Mouse (Mus musculus) adrenal gland, adult 8-10 months (tissue): ENCODE measurements around the gene Chm. TPM values are rescaled to one million over a fixed set of nuclear protein-coding genes. Genes with fewer than 3 reads are reported as not detected.
"Not testable (repeated sequence)": the region's sequence is repeated elsewhere in the genome, so short reads cannot be mapped to it uniquely, and the experiment has no call there.

Experiments
- DNase-seq: peaks from one replicate; pipeline ENCODE4 v3.0.0; 2022
- microRNA-seq, 2 experiments: library from miRNA; unstranded; fragments of <30 nt; microRNA quantifications; one replicate each; pipeline ENCODE4 v1.2.0; 2022
- total RNA-seq, 4 experiments: library from RNA; stranded (reverse); gene quantifications; 2 replicates each; pipeline ENCODE4 v1.2.4; 2022

Chm gene
- 10 to 100 TPM; 13.7 to 28.0 (median 20.6) TPM for total RNA-seq

DNA sequence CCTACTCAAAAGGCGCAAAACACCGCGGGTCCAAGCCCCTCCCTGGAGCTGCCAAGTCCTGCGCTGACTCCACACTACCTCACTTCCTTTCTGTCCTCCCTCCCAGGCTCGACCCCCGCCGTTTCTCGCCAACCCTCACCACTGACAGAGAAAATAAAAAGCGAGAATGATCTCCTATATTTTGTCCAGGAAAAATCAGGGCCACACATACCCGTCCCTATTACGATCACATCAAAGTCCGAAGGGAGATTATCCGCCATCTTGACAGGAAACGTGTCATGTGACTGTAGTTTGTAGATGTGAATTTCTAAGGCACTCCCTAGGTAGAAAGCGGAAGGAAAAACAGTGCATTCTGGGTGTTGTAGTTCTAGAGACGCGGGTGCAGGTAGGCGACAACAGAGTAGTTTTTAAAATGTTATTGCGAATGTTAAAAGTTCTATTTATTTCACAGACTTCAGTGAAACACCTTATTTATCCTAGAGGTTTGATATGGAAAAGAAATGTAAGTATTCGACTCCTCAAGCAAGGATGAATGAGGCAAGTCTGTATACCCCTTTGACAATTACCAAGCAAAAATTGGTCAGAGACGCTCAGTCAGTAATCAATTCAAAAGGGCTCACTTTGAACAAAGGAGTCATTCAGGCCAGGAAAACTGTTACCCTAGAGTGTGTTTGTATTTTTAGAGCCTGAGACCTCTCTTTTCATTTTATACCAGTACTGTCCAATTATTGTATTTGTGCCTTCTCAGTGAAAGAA lies at the start of gene Chm:
Gene Chm, minus strand, starts transcription at position 288 of the 756 bp plus-strand sequence.
- peak; percentile 19 for DNase-seq

- no peak for DNase-seq
Measured at GRCm38 (mm10) chrX:113193901-113194300, 8.6 kb upstream of the Chm start.

DNA sequence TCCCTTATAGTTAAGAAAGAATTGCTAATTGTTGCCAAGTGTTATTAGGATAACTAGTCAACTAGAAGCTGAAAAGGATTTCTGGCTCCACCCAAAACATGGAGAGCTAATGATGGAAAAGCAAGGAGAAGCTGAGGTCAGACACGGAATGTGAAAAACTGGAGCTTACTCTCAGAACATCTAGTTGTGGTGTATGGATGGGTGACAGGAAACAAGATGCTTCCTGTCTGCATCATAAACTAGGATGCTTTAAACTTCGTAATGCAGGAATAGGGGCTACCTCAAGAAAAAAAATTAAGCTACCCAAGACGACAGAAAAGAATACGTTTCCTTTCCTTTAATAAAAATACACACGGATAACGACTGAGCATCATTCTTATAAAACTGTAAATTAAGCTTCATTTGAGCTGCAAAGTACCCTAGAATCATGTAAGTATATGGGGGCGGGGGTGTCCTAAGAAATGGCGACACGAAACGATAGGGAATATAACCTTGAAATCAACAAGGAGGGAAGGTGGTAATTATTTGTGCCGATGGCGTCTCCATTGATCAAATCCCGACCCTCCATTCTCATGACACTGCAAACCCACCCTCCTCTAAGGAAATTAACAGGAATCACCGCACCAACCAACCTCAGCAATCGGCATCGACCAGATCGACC lies 618 bp downstream of the Chm start:
- no peak for DNase-seq

DNA sequence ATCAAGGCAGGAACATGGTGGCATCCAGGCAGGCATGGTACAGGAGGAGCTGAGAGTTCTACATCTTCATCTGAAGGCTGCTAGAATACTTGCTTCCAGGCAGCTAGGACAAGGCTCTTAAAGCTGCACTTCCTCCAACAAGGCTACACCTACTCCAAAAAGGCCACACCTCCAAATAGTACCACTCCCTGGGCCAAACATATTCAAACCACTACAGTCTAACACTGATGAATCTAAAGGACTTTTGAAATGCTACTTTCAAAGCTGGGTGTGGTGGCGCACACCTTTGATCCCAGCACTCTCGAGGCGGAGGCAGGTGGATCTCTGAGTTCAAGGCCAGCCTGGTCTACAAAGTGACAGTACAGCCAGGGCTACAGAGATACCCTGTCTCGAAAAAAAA lies 4.5 kb downstream of the Chm start:
- not testable (repeated sequence) for DNase-seq

DNA sequence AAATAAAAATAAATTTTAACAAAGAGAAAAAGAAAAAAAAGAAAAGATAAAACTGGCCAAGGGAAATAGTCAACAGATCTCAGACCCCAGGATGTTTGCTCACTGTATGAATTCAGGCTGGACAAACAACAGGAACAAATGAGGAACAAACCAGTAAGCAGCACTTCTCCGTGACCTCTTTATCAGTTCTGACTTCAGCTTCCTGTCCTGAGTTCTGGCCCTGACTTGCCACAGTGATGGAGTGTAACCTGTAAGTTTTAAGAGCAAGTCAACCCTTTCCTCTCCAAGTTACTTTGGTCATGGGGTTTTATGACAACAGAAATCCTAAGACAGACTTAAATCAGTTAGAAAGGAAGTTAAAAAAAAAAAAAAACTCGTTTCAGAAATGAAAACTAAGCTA lies 12.6 kb downstream of the Chm start:
- DNase-seq: no peak

DNA sequence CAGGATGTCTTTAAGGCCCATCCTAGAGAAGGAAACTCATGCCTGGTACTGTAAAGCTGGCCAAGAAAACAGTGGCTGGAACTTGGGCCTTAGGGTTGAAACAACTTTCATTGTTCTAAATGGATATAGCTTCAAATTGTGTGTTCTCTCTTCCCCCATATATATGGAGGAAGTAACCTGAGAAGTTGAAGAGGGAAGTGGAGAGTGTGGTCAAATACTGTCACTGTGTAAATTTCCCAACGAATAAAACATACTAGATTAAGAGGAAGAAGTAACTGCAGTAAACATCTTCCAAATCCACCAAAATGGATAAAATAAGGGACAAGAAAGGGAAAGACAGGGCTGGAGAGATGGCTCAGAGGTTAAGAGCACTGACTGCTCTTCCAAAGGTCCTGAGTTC lies 13.0 kb downstream of the Chm start:
- no peak for DNase-seq

DNA sequence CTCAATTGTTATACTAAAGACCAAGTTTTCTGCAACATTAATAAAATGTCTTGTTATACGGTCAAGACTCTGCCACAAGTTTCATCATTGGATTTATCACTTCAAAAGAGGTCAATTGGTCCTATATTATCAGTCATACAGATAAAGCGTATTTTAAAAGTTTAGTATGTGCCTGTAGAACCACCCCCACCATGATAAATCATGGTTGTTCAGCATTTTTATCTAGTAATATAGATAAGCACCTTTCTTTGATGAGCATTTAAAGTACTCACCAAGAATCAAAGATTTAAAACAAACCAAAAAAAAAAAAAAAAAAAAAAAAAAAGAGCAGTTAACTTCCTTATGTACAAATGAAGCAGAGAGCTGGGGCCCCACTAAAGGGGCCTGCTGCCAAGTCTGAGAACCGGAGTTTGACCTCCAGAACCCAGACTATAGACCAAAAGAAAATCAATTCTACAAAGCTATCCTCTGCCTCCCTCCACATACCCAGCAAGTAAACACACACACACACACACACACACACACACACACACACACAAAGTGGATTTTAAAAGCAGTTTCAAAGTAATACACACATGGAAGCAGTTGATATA lies 25.0 kb downstream of the Chm start:
- DNase-seq: no peak

DNA sequence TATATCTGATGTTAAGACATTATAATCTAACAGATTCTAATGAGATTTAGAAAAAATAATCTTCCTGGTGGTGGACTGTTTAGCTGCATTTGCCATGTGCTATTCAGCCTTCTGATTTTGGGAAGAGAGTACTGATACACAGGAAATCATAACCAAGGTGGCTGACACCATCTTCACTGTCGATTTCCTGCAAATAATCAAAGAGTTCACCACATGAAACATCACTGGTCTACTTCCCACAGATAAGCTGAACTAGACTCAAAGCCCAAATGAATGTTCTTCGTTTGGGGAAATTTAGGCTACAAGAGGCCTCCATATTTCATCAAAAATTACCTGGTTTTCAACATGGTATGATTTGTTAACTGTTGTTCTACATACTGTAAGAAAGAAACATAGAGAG lies 101.1 kb downstream of the Chm start:
- no peak for DNase-seq

DNA sequence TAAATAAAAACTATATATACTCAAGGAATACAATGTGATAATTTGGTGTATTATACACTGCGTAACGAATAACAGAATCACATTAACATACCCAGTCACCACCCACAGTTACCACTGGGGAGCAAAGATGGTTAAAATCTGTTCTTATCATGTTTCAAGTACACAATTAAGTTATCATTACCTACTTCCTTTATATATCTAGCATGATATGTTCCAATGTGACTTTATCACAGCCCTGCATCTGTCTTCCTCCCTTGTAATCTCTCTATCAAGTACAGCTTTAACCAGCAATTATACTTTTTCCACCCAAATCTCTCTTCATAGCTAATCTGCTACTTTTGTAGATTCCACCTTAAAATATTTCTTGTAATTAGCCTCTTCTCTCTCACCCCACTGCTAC lies 109.3 kb downstream of the Chm start:
- no peak for DNase-seq

DNA sequence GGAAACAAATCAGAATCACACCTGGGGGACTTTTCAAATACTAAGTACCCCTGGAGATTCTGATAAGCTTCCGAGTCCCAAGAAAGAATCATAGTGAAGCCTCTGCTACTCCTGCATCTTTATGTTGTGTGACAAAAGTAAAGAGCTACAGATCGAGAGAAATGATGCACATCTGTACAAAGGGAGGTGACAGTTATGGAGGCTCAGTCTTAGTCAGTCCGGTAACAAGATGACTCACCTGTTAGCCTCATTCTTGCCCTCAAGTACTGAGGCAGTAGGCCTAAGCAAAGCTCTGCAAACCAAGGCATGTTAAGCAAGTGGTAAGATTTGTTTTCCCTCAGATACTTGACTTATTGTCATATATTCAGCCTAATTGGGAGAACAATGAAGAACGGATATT lies 110.5 kb downstream of the Chm start:
- no peak for DNase-seq

GRCm38 (mm10) chrX:113003621-113004020 lies 181.7 kb downstream of the Chm start:
- DNase-seq: no peak

DNA sequence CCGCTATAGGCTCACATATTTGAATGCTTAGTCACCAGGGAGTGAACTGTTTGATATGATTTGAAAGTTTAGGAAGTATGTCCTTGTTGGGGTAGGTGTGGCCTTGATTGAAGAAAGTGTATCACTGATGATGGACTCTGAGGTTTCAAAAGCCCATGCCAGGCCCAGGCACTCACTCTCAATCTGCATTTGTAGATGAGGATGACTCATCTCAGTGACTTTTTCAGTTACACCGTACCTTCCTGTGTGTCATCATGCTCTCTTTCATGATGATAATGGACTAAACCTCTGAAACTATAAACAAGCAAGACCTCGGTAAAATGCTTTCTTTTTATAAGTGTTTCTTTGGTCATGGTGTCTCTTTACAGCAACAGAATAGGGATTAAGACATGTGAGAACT lies 183.1 kb downstream of the Chm start:
- no peak for DNase-seq

Small RNA genes lying within 50 kb of the gene (microRNA-seq; reads per million reads assigned to microRNA genes)
- gene Mir361: 2,049 to 2,441 reads per million in 2 experiments

Other genes with a start within 250 kb of the Chm start
- 1 to 10 TPM in 2 of 4 experiments, under 1 TPM in 2; 0.73 to 1.2 (median 1.0) TPM for gene Dach2, start 112.0 kb upstream of the Chm start, total RNA-seq